Mouse (Mus musculus): ENCODE results near the gene Degs2.

The Degs2 gene

DNA sequence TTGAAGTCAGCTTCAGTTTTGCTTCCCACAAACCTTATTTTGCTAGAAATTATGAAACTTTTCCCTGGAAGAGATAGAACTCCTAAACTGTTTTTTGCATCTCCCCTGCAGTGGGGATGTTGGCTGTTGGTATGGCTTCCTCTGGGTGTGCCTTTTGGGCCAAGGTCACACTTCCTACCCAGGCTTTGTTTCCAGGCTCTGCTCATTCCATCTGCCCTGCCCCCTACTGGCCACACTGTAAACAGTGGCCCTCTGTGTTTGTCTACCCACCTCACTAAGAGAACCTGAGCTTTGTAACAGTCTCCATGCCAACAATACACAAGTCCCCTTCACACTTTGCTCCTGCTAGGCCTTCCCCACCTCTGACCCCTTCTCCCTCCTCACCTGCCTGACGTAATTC lies 44.8 kb downstream of the Degs2 start:
- DNase-seq (ENCODE audit: extremely low spot score, low spot score) = no peak

DNA sequence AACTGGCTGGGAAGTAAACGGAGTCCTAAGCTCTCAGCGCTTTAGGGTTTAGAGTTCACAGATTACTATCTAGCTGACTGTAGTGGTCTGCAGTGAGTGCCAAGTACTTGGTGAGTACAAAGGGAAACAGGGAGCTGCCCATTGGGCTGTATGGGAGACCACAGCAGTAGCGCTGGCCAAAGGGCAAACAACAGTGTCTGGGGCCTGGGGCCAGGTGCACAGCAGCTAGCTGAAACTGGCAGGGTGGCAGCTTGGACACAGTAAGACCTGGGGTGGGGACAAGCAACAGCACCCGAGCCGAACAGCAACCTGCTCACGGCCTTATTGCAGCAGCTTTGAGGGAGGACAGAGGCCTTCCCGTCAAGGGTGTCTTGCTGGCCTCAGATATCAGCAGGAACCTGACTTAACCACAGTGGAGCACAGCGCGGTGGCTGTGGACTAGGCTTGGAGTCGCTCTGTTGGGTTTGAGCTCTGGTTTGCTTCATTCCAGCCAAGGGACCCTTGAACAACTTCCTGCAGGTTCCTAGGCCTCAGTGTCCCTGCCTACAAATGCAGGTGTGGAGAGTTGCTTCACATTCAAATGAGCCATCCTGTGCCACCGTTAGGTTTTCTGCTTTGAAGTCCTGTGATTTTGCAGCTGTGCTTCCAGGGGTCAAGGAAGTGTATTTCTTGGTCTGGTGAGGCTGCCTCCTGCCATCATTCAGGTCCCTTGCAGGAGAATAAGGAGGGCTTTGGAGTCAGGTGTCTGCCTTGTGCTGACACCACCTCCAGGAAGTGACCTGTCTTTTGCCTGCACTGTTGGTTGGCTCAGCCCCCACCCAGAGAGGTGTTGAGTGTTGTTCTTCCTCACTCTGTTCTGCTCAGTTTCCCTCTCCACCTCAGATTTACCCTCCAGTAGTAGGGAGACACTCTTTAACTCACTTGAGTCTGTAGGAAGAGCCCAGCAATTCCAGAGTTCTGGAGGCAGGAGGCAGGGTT lies 48.5 kb downstream of the Degs2 start:
- no peak for DNase-seq (ENCODE audit: extremely low spot score, low spot score)

DNA sequence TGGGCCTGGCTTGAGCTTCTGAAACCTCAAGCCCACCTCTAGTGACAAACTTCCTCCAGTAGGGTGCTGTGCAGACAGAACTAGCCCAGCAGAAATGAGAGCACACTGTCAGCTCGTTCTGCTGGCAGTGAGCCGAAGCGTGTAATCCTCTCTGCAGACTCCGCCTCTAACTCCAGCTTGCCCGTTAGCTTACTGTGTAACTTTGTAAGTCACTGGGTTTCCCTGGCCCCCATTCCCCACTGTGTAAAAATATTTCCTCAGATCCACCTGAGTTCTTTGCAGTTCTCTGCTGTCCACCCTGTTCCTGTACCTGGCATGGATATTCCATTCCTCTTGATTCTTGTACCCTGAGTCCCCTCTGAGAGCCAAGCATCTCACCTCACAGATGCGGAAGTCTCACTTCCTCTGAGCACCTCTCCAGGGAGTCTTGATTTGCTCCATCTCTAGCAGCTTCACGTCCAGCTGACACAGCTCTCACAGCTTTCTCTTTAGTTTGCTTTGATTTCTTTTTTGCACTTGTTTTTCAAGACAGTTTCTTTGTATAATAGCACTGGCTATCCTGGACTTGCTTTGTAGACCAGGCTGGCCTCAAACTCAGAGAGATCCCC lies 51.0 kb downstream of the Degs2 start:
- DNase-seq (ENCODE audit: extremely low spot score, low spot score) = no peak

DNA sequence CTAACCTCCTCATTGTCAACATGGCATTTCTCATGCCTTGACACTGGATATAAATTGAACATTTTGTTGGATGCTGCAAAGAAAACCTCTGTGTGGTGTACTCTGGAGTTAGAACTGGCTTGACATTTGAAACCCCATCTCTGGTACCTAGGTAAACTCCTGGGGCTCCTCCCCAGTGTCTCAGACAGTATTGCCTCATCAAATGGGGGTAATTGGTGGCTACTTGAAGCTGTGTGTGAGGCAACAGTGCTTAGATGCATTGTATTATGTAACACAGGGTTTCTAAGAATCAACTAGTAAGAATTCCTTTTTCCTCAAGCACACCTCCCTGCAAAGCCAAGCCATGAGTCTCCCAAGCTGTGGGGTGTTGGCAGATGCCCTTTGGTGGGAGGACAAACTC lies 54.3 kb downstream of the Degs2 start:
- DNase-seq (ENCODE audit: extremely low spot score, low spot score) = no peak

DNA sequence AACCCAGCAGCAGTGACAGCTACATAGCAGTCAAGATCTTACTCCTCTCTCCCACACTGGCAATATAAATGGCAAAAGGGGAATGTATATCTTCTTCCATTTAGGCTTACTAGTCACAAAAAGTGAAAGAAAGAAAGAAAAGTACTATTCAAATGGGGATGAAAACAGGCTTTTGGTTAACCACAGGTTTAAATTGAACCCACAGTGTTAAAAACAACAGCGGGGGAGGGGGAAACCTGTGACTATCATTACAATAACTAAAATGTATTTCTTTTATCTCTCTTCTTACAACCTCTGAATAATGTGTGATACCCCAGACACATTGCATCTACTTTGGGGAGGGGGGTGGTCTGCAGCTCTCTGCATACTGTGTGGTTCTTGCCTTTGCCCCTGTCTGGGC lies 55.9 kb downstream of the Degs2 start:
- no peak for DNase-seq (ENCODE audit: extremely low spot score, low spot score)

DNA sequence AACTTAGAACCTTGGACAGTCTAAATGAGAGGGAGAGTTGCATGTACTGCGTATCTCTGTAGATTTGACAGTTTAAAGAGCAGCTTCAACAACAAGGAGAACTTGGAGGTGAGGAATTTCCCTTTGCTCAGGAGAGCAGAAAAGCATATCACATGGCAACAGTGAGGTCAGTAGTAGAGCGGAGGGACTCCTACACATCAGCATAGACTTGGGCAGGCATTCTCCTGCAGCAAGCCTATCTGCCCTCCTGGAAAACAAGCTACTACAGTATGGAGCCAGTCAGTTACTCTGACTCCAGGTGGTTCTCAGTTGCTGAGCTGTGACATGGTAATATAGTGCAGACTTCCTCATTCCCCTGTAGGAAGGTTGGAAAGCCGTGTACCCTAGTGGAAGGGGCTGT lies 60.1 kb downstream of the Degs2 start:
- no peak for DNase-seq (ENCODE audit: extremely low spot score, low spot score)

DNA sequence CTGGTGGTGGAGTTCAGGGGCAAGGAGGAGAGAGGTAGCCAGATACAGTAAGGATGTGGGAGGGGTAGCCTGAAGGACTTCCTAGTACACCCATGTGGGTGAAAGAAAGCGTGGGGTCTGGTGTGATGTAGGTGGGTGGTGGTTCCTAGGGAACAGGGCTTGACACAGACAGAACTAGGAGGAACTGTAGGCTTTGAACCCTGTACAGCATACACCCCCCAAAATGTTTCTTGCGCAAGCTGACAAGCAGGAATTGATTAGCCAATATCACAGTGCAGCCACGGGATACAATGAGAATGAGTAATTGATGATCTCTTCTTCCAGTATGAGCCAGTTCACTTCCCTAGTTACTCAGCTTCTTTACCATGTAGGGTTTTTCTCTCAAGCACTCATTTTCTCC lies 63.0 kb downstream of the Degs2 start:
- DNase-seq (ENCODE audit: extremely low spot score, low spot score) = no peak

DNA sequence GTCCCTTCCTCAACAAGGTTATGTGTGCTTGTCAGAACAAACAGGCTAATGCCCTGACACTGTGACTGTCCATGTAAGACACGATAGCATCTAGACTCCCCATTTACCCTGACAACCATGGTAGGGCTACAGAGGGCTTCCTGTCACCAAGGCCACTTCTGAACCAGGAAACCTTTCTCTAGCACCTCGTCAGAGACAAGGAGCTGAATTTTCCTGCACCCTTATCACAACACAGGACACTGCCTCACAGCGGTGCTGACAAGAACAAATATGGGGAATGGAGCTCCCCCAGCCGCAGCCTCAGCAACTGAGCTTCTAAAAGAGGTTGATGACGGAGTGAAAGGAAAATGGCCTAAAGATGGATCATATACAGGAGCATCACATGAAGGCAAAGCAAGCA lies 64.7 kb downstream of the Degs2 start:
- no peak for DNase-seq (ENCODE audit: extremely low spot score, low spot score)

DNA sequence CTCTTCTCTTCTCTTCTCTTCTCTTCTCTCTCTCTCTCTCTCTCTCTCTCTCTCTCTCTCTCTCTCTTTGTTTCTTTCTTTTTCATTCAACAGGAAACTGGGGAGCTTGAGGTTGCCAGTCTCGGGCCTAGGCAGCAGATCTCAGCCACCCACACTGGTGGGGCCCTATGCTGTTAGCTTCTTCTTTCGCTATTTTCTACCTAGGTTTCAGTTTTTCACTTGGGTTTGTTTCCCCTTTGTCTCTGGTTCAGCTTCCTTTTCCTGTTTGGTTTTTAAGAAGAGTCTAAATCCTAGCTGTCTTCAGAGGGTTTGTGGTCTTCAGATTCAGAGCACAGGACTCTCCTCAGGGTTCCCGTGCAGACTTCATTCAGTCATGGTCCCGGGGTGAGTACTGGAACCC lies 66.6 kb downstream of the Degs2 start:
- DNase-seq (ENCODE audit: extremely low spot score, low spot score) = no peak

DNA sequence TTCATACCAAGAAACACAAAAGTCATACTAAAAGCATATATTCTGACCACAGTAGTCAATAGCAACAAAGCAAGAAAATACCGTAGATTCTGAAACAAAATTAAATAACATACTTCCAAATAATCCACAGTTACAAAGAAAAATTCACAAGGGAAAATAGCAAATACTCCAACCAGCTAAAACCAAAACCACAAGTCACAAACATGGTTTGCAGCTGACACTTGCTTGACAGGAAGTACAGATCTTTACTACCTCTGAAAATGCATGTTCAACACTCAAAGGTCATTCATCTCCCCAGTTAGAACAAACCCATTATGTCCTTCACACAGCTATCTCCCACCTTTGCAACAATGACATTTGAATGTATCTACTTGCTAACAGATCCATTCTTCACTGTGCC lies 68.1 kb downstream of the Degs2 start:
- no peak for DNase-seq (ENCODE audit: extremely low spot score, low spot score)

DNA sequence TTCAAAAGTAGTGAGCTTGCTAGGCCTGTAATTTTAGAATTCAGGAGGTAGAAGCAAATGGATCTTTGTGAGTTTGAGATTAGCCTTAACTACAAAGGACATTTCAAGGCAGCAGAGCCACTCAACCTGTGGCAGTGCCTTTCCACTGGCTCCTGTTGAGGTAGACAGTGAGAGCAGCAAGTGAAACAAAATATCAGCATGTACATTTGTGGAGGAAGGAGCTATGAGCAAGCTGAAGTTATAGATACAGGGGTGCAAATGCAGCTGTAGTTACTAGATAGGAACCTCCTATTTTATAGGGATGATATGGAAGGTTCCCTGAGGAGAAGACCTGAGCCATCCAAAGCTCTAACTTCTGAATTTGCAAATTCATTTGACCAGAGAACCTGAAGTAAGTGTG lies 69.6 kb downstream of the Degs2 start:
- DNase-seq (ENCODE audit: extremely low spot score, low spot score) = no peak

DNA sequence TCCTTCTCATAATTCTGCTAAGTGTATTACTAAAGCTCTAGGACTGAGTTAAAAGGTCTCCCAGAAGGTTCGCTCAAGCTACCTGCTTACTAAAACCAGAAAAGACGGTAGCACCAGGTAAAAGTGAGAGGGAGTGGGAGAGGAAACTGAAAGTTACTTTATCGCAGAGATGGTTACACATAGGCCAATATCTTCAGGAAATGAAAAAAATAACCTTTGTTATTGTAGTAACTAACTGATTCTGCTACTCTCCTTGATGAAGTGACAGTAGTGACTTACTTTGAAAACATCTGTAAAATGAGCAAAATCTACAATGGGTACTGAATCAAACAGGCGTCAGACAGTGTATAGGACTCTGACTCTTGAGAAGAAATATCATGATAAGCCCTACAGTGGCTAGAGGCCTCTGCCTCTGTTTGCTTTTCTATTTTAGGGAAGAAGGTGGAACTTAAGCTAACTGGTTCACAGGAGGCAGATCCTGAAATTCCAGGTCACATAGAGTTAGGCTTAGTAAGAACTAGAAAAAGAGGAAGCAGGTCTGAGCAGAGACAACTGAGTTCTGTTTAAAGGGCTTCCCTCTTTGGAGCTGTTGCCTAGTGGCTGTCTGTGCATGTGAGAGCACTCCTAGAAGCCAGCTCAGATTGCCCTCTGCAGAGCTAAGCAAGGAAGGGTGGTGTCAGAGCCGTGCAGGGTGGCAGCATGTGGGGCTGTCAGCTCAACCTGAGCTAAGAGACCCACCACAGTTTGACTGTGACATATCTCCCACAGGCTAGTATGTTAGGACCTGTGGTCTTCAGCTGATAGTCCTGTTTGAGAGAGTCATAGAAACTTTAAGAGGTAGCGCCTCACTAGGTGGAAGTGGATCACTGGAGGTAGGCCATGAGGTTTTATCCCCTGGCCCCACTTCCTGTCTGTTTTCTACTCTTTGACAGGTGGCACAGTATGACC lies 71.1 kb downstream of the Degs2 start:
- no peak for DNase-seq (ENCODE audit: extremely low spot score, low spot score)

DNA sequence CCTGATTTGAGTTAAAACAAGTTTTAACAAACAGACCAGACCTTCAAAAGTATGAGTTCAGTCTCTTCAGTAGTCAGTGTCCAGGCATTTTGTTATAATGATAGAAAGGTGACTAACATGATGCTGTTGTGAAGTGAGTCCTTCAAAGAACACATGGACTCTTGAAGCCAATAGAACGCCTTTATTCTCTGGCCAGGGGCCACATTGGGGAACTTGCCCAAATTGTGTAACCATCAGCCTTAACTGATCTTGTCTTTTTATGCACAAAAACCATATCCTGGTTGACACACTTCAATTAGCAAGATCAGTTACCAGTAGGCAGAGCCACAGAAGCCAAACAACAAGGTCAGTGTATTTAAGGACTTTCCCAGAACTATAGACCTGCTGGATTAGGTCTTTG lies 72.6 kb downstream of the Degs2 start:
- DNase-seq (ENCODE audit: extremely low spot score, low spot score) = no peak

All from neural tube, embryonic 10.5 days (tissue).